Mouse (Mus musculus) right cerebral cortex, postnatal 14 days (tissue): ENCODE measurements around the gene Hist2h2ac.
"Not testable (repeated sequence)": the region's sequence is repeated elsewhere in the genome, so short reads cannot be mapped to it uniquely, and the experiment has no call there.

ENCODE experiments used
- DNase-seq: peaks from one replicate; pipeline ENCODE4 v3.0.0; 2022

Gene Hist2h2ac

DNA sequence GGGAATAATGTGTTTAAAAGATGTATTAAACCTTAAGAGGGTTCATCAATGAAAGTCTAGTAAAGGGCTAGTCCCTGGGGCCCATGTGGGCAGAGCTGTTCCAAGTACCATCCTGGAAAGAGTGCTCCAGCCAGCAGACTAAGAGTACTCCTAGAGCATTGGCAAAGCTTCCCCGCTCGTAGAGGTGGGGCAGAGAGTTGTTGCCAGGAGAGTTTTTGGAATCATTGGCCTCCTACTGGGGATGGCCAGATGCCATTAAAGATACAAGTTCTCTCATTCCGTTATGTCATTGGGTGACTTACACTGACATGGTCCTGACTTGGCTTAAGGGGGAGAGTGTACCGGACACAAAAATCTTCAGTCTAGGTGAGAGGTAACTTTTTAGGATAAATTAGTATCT is 41.1 kb downstream of the Hist2h2ac start:
- DNase-seq, result no peak

DNA sequence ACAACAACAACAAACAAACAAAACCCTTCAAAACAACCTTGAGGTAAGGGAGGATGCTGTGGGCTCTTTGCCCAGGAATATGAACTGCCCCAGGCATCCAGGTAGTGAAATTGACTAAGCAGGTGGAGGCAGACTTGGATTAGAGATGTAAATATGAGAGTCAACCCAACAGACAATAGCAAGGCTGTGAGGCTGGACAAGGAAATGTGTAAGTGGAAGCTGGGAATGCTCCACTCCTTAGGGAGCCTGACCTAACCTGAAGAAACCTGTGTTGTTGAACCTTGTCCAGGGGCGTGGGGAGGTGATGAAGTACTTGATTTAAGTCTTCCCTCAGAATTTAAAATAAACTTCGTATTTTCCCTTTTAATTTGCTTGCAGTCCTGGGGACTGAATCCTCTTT is 41.8 kb downstream of the Hist2h2ac start:
- DNase-seq, result no peak

DNA sequence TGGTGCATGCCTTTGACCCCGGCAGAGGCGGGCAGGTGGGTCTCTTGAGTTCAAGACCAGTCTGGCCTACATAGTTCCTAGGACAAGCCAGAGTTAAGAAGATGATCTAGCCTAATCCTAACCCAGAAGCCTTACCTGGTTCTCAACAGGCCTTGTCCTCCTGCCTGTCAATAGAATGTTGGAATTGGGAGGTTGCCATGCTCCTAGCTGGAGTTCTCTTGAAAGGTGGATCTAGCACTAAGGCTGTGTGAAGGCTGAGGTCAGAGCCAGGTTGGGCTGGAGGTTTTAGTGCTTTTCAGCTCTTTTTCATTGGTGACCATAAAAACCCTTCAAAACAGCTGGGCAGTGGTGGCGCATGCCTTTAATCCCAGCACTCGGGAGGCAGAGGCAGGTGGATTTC is 42.3 kb downstream of the Hist2h2ac start:
- no peak for DNase-seq

DNA sequence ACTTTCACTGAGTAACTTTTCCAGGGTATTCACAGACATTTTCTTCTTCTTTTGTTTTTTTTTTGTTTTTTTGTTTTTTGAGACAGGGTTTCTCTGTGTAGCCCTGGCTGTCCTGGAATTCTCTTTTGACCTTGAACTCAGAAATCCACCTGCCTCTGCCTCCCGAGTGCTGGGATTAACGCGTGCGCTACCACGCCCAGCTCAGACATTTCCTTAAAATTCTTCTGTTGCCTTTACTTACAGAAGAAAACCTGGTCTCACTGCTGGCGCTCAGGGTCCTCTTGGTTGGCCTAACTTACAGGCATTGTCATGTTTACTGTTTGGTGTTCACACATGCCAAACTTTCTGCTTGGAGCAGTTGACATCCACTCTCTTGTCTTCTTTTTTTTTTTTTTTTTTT is 45.4 kb downstream of the Hist2h2ac start:
- no peak for DNase-seq

DNA sequence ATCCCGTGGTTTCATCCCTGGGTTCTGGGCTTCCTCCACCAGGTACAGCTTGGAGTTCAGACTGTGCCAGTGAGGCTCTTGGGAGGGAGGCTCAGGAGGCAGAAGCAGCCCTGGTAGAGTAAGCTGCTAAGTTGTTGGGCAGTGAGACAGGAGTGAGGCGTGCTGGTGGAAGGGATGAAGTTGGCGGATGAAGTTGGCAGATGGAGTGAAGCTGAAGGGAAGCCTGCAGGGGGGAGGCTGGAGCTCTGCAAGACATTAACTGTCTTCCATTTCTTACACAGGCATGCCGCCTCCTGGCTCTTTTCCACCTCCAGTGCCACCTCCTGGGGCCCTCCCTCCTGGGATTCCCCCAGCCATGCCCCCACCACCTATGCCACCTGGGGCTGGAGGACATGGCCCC is 46.6 kb downstream of the Hist2h2ac start:
- DNase-seq, result not testable (repeated sequence)

DNA sequence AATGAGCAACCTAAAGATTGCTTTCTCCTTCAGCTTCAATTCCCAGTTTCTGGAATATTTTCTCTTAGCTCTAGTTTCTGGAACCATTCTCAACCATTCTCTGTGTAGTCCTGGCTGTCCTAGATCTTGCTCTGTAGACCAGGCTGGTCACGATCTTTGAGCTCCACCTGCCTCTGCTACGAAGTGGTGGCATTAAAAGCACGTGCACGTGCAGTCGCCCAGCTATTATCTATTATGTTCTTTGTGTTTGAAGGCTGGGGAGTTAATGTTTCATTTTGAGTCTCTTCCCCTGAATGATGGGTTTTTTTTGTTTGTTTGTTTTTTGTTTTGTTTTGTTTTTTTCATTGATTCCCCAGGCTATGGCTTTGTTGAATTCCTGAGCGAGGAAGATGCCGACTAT is 47.5 kb downstream of the Hist2h2ac start:
- DNase-seq, result no peak

DNA sequence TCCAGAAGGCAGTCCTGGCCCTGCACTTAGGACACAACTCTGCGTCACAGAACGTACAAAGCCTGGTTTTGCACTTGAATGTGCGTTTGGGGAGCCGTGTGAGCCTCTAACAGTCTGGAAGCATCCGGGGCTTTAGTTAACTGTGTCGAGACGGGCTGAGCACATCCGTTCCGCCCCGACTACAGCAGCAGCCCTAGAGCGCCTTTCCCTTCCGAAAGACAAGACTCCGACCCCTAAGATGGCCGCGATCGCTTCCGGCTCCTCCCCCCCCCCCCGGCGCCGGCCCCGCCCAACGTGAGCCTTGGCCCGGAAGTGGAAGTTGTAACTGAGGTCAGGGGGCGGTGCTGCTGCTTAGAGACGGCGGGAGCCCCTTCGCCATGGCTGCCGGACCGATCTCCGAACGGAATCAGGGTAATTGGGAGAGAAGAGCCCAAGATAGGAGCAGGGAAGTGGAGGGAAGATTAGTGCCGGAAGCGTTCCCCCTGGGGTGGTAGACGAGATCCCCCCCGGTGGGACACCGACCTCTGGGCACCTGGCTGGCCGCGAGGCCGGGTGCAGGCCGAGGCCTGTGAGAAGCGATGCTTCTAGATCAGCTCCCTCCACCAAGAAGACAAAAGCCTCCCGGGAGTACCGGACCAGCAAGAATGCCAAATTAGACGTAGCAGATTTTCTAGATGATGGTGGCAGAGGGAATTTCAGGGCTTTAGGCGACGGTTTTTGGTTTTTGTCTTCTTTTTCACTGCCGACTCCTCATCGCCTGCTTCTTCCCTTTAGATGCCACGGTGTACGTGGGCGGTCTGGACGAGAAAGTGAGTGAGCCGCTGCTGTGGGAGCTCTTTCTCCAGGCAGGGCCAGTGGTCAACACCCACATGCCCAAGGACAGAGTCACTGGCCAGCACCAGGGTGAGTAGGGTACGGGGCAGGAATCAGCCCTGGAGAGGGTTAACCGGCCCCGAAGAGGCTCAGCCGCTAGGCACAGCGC is 48.2 kb downstream of the Hist2h2ac start, which contains the start of gene Sf3b4:
Sf3b4 (plus strand) TSS at position 136 of the 982 bp plus-strand sequence.
- DNase-seq, result peak; percentile 80

DNA sequence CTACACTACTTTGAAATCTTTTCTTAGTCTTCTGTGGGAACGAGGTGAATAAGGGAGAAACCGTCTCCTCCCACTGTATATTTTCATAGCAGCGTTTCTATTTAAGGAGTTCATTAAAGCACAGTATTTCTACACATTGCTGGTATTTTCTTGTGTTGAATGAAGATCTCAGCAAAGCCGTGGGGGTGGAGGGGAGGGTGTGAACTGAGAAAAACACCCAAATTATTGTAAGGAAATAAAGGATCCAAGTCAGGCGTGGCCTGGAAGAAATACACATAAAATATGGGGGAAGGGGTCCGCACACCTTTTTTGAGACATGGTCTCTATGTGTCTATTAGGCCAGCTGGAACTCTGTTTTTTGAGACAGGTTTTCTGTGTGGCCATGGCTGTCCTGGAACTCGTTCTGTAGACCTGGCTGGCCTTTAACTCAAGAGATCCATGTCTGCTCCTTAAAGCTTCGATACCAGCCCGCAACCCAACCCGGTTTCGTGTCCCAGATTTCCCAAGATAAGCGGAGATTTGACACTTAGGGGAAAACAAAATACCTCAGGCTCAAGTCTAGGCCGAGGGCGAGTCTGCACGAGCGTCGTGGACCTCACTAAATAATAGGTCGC is 49.0 kb downstream of the Hist2h2ac start:
- no peak for DNase-seq

DNA sequence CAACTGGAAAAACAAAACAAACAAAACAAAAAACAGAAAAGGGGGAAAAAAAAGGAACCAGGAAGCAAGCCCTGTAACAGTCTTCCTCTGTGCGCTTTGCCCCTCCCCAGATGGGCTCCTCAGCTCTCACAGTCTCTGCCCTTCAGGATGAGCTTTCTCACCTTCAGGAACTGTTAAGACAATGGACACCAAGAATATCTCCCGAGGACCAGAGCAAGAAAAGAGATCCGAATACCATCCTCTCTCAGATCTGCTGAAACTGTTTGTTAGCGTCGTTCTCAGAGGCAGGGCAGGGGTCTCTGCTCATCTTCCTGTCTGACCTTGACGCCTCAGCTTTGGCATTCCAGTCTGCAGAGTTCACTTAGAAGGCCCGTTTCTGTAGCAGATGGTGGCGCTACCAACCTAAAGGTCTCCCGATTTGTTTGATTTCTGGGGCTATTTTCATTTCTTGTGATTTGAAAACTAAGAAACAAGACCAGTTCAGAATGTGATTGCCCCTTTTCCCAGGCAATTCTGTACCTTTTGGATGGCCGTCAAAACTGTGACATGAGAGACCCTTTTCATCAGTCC is 49.6 kb downstream of the Hist2h2ac start:
- no peak for DNase-seq
